Mouse (Mus musculus): ENCODE results near the gene Ncam1. TPM values are rescaled to one million over a fixed set of nuclear protein-coding genes. Genes with fewer than 3 reads are reported as not detected.
A peak's percentile ranks its signal among the peaks of the same experiment; 100 is the strongest.

Ncam1 gene
- polyA plus RNA-seq, 1 experiment from 2014 or later = 51.2 TPM

DNA sequence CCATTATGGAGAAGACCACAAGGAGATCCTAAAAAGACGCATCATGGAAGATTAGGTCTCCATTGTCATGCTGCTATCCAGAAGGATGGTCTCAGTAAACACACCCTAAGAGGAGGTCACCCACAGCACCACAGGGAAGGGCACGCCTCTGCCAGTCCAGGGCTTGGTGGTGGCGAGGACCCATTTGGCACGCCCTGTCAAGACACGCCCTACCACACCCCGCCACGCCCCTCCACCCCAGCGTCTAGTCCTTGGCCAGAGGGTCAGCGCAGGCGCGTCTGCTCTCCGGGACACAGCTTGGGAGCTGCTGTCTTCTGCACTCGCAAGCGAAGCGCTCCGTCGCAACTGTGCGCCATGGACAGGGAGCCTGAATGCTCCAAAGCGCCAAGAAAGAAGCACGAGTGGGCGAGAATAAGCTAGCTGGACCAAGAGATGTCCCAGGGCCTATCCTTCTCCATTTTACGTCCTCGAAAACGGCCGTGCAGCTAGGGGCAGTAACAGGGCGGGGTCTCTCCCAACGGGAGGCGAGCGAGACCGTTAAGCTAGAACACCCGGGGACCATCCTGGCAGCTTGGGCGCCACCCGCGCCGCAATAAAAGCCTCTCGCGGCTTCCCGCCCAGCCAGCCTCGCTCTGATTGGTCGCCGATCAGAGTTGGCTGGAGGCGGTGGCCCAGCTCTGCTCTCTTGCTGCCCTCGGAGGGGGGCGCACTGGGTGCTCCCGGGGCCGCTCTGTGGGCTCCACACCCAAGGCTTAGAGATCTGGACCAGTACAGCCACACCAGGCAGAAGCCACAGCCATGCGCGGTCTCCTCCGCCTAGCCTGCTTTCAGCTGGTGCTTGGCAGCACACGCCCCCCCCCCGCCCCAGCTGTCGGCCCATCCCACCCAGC lies 1.9 kb downstream of the Ncam1 start:
- peak; percentile 75 for ATAC-seq (replicated peaks; ENCODE audit: insufficient number of reproducible peaks, low FRiP score, low TSS enrichment, low read depth)

DNA sequence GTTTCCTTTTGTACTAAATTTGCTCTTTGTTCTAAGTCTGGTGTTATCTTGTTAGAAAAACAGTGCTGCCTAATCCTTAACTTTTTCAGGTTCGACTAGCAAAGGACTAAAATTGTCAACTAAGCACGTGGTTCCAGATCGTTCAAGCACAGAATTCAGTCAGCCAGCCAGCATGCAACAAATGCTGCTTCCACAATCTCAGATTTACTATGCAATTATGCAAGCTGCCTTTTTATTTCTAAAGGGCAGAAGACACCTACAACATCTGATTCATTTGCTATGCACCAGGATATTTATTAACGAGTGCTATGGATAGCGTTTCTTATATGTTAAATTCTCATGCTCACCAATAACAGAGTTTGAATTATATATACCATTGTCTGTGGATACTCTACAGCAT lies 2.8 kb downstream of the Ncam1 start:
- H3K4me2 ChIP-seq (ENCODE audit: low read depth, low read length) = no peak overlapping the region

More for the DNA sequence above, 1.9 kb downstream of the Ncam1 start:
- Histone ChIP-seq H3K9ac (replicated peaks; ENCODE audit: low read length) (peak overlapping the region; percentile 80), H3K4me1 (ENCODE audit: control insufficient read depth, insufficient read depth, low read length) (no peaks in the 10 kb centered on the region), H3K27me3 (ENCODE audit: control insufficient read depth, insufficient read depth, low read length) (no peaks in the 10 kb centered on the region), H3K27ac (replicated peaks; ENCODE audit: low read depth, low read length) (no peak overlapping the region), H3K4me3 (ENCODE audit: low read depth, low read length) (peak overlapping the region; percentile 76), H3K4me2 (ENCODE audit: low read depth, low read length) (peak overlapping the region; percentile 96), H3K9me3 (replicated peaks; ENCODE audit: control insufficient read depth, low read length) (no peaks in the 10 kb centered on the region), H3K36me3 (replicated peaks; ENCODE audit: control insufficient read depth, insufficient read depth, low read depth, low read length) (no peaks in the 10 kb centered on the region)
- under 1% methylated on average over 49 of the region's 52 CpGs for WGBS
- peak; percentile 76 for DNase-seq (ENCODE audit: low spot score)

DNA sequence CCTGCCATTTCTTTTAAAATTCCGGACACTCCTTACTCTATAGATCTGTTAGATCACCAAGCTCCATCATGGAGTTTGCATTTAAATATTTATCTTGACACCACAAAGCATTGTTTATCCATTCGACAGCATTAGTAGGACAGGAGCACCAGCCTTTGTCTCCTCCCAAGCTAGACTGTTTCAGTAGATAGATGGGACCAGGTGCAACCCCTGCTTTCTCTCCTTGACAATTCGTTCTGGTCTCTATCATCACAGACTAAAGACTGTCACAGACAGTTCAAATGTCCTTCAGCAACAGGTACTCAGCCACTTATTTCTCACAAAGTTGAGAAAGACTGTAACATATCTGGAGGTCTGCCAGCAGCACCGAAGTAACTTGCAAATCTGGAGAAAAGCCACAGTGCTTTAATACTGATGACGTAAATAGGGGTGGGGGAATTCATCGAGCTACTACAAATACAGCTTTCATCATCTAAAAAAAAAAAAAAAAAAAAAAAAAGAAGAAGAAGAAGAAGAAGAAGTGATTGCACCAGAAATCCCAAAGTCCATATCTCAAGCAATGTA lies 4.7 kb downstream of the Ncam1 start:
- ATAC-seq (replicated peaks; ENCODE audit: insufficient number of reproducible peaks, low FRiP score, low TSS enrichment, low read depth) (no peak), DNase-seq (ENCODE audit: low spot score) (no peak)
- H3K4me3 ChIP-seq (ENCODE audit: low read depth, low read length) = no peak overlapping the region
- no peaks in the 10 kb centered on the region for H3K36me3 ChIP-seq (replicated peaks; ENCODE audit: control insufficient read depth, insufficient read depth, low read depth, low read length)
- H3K9me3 ChIP-seq (replicated peaks; ENCODE audit: control insufficient read depth, low read length) = no peaks in the 10 kb centered on the region
- no peaks in the 10 kb centered on the region for H3K27me3 ChIP-seq (ENCODE audit: control insufficient read depth, insufficient read depth, low read length)
- no peaks in the 10 kb centered on the region for H3K4me1 ChIP-seq (ENCODE audit: control insufficient read depth, insufficient read depth, low read length)
- no peak overlapping the region for H3K27ac ChIP-seq (replicated peaks; ENCODE audit: low read depth, low read length)
- no peak overlapping the region for H3K4me2 ChIP-seq (ENCODE audit: low read depth, low read length)
- H3K9ac ChIP-seq (replicated peaks; ENCODE audit: low read length) = no peak overlapping the region
- 81% methylated on average over 6 of the region's 6 CpGs for WGBS

More for the DNA sequence above, 2.8 kb downstream of the Ncam1 start:
- no peak overlapping the region for H3K4me3 ChIP-seq (ENCODE audit: low read depth, low read length)
- ATAC-seq (replicated peaks; ENCODE audit: insufficient number of reproducible peaks, low FRiP score, low TSS enrichment, low read depth) (no peak), DNase-seq (ENCODE audit: low spot score) (no peak)
- WGBS = 65% methylated on average over 5 of the region's 5 CpGs
- no peak overlapping the region for H3K9ac ChIP-seq (replicated peaks; ENCODE audit: low read length)
- H3K9me3 ChIP-seq (replicated peaks; ENCODE audit: control insufficient read depth, low read length) = no peaks in the 10 kb centered on the region
- no peak overlapping the region for H3K27ac ChIP-seq (replicated peaks; ENCODE audit: low read depth, low read length)
- H3K36me3 ChIP-seq (replicated peaks; ENCODE audit: control insufficient read depth, insufficient read depth, low read depth, low read length) = no peaks in the 10 kb centered on the region
- no peaks in the 10 kb centered on the region for H3K4me1 ChIP-seq (ENCODE audit: control insufficient read depth, insufficient read depth, low read length)
- no peaks in the 10 kb centered on the region for H3K27me3 ChIP-seq (ENCODE audit: control insufficient read depth, insufficient read depth, low read length)

DNA sequence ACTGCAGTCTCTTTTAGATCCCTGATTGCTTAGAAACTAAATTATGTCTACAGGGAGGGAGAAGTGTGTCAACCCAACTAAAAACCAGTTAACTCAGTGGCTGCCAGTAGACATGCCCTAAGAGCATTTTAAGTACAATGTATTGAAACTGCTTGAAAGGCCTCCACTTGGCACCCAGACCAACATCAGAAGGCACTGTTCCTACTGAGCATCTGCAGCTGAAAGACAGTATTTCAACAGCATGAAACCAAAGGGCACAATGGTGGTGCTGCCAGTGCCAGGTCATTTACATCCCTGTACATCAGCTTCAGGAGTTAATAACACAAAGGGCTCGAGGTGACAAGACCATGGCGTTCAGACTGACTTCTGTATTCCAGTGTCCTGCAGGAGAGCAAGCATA lies 5.5 kb downstream of the Ncam1 start:
- no peak overlapping the region for H3K4me3 ChIP-seq (ENCODE audit: low read depth, low read length)
- H3K4me1 ChIP-seq (ENCODE audit: control insufficient read depth, insufficient read depth, low read length) = no peaks in the 10 kb centered on the region
- WGBS = 73% methylated on average over 2 of the region's 2 CpGs
- no peak overlapping the region for H3K4me2 ChIP-seq (ENCODE audit: low read depth, low read length)
- H3K27ac ChIP-seq (replicated peaks; ENCODE audit: low read depth, low read length) = no peak overlapping the region
- no peaks in the 10 kb centered on the region for H3K36me3 ChIP-seq (replicated peaks; ENCODE audit: control insufficient read depth, insufficient read depth, low read depth, low read length)
- H3K27me3 ChIP-seq (ENCODE audit: control insufficient read depth, insufficient read depth, low read length) = no peaks in the 10 kb centered on the region
- H3K9ac ChIP-seq (replicated peaks; ENCODE audit: low read length) = no peak overlapping the region
- DNase-seq (ENCODE audit: low spot score) = no peak
- no peak for ATAC-seq (replicated peaks; ENCODE audit: insufficient number of reproducible peaks, low FRiP score, low TSS enrichment, low read depth)
- no peaks in the 10 kb centered on the region for H3K9me3 ChIP-seq (replicated peaks; ENCODE audit: control insufficient read depth, low read length)

DNA sequence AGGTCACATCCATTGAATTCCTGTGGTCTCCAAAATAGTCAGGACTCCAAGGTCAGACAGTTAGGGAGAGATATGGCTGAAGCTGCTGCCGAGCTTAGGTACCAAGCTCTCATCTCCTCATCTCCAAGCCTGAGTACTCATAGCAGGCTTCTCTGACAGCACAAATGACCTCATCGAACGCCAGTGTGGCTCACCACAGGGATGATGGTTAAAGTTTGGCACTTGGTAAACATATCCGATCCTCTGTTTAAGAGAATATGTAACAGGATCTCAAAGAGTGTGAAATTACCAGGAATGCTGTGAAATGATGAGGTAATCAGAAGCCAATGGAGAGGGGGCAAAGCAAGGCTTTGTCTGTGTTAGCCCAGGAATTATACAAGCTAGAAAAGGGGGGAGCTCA lies 6.1 kb downstream of the Ncam1 start:
- Histone ChIP-seq H3K4me2 (ENCODE audit: low read depth, low read length) (no peak overlapping the region), H3K27me3 (ENCODE audit: control insufficient read depth, insufficient read depth, low read length) (no peaks in the 10 kb centered on the region), H3K9ac (replicated peaks; ENCODE audit: low read length) (no peak overlapping the region), H3K4me1 (ENCODE audit: control insufficient read depth, insufficient read depth, low read length) (no peaks in the 10 kb centered on the region), H3K9me3 (replicated peaks; ENCODE audit: control insufficient read depth, low read length) (no peaks in the 10 kb centered on the region), H3K36me3 (replicated peaks; ENCODE audit: control insufficient read depth, insufficient read depth, low read depth, low read length) (no peaks in the 10 kb centered on the region), H3K4me3 (ENCODE audit: low read depth, low read length) (no peak overlapping the region), H3K27ac (replicated peaks; ENCODE audit: low read depth, low read length) (no peak overlapping the region)
- ATAC-seq (replicated peaks; ENCODE audit: insufficient number of reproducible peaks, low FRiP score, low TSS enrichment, low read depth) = no peak
- 65% methylated on average over 4 of the region's 4 CpGs for WGBS
- DNase-seq (ENCODE audit: low spot score) = no peak

DNA sequence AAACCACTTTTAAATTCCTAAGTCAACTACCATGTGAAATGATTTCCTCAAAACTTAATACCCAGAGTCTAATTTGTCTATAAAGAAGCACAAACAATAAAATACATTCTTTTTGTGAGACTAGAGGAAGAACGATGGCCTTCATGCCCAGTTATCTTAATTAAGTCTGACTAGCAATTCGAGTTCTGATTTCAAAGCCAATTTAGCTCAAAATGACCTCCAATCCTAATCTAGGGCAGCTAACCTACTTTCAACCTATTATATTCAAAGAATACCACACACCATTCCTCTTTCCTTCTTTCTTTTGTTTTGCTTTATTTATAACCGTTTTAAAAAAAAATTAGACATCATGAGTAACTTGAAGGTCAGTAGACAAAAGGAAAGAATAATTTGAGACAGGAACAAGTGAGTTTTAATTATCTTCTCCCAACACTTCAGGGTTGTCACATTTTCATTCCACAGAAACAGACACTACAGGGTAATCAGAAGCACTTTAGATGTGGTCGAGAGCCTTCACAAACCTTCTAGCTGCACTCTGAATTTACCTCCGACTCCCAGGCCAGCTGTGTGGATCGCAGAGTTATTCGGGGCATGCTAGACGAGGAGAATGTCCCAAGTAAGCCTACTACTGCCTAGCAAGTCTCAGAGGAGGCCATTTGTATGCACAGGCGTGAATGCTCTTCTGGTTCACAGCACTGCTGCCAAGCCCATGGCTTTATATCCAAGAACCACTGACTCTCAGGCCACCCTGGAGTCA lies 17.5 kb downstream of the Ncam1 start:
- 71% methylated on average over 9 of the region's 9 CpGs for WGBS

DNA sequence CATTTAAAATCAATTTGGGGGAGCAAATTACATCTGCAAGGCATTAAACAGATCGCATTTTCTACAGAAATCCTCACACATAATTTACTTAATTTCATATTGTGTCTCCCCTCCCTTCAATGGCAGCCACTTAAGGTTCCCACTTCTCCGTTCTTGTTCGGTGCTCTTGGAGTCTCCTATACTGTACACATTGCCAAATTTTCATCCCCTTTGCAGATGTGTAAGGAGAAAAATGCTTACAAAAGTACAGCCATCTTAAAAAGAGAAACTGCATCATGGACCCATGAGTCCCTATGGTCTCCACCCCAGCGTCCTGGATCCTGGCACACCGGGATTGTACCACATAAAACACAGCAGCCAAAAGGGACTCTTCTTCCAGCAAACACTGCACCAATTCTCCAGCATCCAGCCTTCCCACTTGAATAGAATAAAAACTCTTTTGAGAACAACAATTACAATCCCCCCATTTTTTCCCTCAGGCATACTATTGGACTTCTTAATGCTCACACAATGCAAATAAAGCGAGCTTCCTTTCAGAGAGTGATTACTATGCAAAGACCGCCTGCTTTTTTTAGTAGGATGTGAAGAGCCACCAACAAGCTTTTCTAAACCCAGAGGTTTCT lies 21.6 kb downstream of the Ncam1 start:
- ATAC-seq (replicated peaks; ENCODE audit: insufficient number of reproducible peaks, low FRiP score, low TSS enrichment, low read depth) = no peak
- Histone ChIP-seq H3K27ac (replicated peaks; ENCODE audit: low read depth, low read length) (no peak overlapping the region), H3K4me2 (ENCODE audit: low read depth, low read length) (no peak overlapping the region), H3K27me3 (ENCODE audit: control insufficient read depth, insufficient read depth, low read length) (no peaks in the 10 kb centered on the region), H3K9me3 (replicated peaks; ENCODE audit: control insufficient read depth, low read length) (no peaks in the 10 kb centered on the region), H3K36me3 (replicated peaks; ENCODE audit: control insufficient read depth, insufficient read depth, low read depth, low read length) (no peaks in the 10 kb centered on the region), H3K4me1 (ENCODE audit: control insufficient read depth, insufficient read depth, low read length) (no peaks in the 10 kb centered on the region), H3K9ac (replicated peaks; ENCODE audit: low read length) (no peak overlapping the region), H3K4me3 (ENCODE audit: low read depth, low read length) (no peak overlapping the region)
- WGBS = 59% methylated on average over 7 of the region's 7 CpGs
- DNase-seq (ENCODE audit: low spot score) = no peak

More for the DNA sequence above, 17.5 kb downstream of the Ncam1 start:
- DNase-seq (ENCODE audit: low spot score) (no peak), ATAC-seq (replicated peaks; ENCODE audit: insufficient number of reproducible peaks, low FRiP score, low TSS enrichment, low read depth) (no peak)
- H3K9me3 ChIP-seq (replicated peaks; ENCODE audit: control insufficient read depth, low read length) = no peaks in the 10 kb centered on the region
- no peaks in the 10 kb centered on the region for H3K36me3 ChIP-seq (replicated peaks; ENCODE audit: control insufficient read depth, insufficient read depth, low read depth, low read length)
- no peak overlapping the region for H3K4me2 ChIP-seq (ENCODE audit: low read depth, low read length)
- H3K9ac ChIP-seq (replicated peaks; ENCODE audit: low read length) = no peak overlapping the region
- no peak overlapping the region for H3K27ac ChIP-seq (replicated peaks; ENCODE audit: low read depth, low read length)
- no peaks in the 10 kb centered on the region for H3K4me1 ChIP-seq (ENCODE audit: control insufficient read depth, insufficient read depth, low read length)
- no peaks in the 10 kb centered on the region for H3K27me3 ChIP-seq (ENCODE audit: control insufficient read depth, insufficient read depth, low read length)
- no peak overlapping the region for H3K4me3 ChIP-seq (ENCODE audit: low read depth, low read length)
